Mouse (Mus musculus) midbrain, postnatal 0 days (tissue): ENCODE results near the gene Ehd4. TPM values are rescaled to one million over a fixed set of nuclear protein-coding genes. Genes with fewer than 3 reads are reported as not detected.

Experiments used
- ATAC-seq: fragments of 200-750 bp; cut with Nextera tagmentation; 2 replicates; pipeline ENCODE4 v1.8.0; 2017; ENCODE audit warnings: moderate number of reproducible peaks, mild to moderate bottlenecking, moderate TSS enrichment, moderate library complexity; ENCODE audit not compliant: low FRiP score
- DNase-seq: peaks from one replicate; pipeline ENCODE4 v3.0.0-alpha.2; 2015; ENCODE audit warnings: low spot score
- H3K27ac ChIP-seq: fragments of 300-500 bp; sonication (generic); 2 replicates; pipeline ENCODE4 v1.5.1; 2014; ENCODE audit warnings: low read depth, mild to moderate bottlenecking, low read length, mixed read lengths
- H3K27me3 ChIP-seq: fragments of 300-500 bp; sonication (generic); 2 replicates; pipeline ENCODE4 v1.6.1; 2014; ENCODE audit warnings: low read length, control low read depth, mixed read lengths; ENCODE audit not compliant: insufficient read depth
- H3K36me3 ChIP-seq: fragments of 300-500 bp; sonication (generic); 2 replicates; pipeline ENCODE4 v1.6.1; 2014; ENCODE audit warnings: low read length, control low read depth, mixed read lengths; ENCODE audit not compliant: insufficient read depth
- H3K4me1 ChIP-seq: fragments of 300-500 bp; sonication (generic); 2 replicates; pipeline ENCODE4 v1.6.1; 2014; ENCODE audit warnings: mild to moderate bottlenecking, control low read depth, antibody characterized with exemption, low read length, mixed read lengths; ENCODE audit not compliant: insufficient read depth
- H3K4me2 ChIP-seq: fragments of 300-500 bp; sonication (generic); 2 replicates; pipeline ENCODE4 v1.6.1; 2014; ENCODE audit warnings: low read depth, mild to moderate bottlenecking, low read length, mixed read lengths; ENCODE audit not compliant: poor library complexity, severe bottlenecking
- H3K4me3 ChIP-seq: fragments of 300-500 bp; sonication (generic); 2 replicates; pipeline ENCODE4 v1.5.1; 2014; ENCODE audit warnings: low read depth, mild to moderate bottlenecking, low read length, moderate library complexity
- H3K9ac ChIP-seq: fragments of 300-500 bp; sonication (generic); replicated peaks from 2 replicates; pipeline ENCODE4 v1.6.1; 2014; ENCODE audit warnings: mild to moderate bottlenecking, low read length, moderate library complexity, mixed read lengths; ENCODE audit not compliant: poor library complexity, severe bottlenecking
- H3K9me3 ChIP-seq: fragments of 300-500 bp; sonication (generic); 2 replicates; pipeline ENCODE4 v1.6.1; 2016; ENCODE audit warnings: low read length, control low read depth
- CTCF ChIP-seq: IDR thresholded peaks from 2 replicates; pipeline ENCODE4 v1.5.1; 2016; ENCODE audit warnings: antibody characterized with exemption, mild to moderate bottlenecking
- WGBS: fragments of 180-500 bp; shearing (Covaris S2); extraction: QIAGEN DNeasy Blood & Tissue Kit; methylation state at CpG from one replicate; pipeline ENCODE4 v1.1.7; 2014; 5-methylcytosine and 5-hydroxymethylcytosine counted together
- polyA plus RNA-seq: library from polyadenylated mRNA; unstranded; fragments of >200 nt; fragmentation: Nextera tagmentation; extraction: Ambion mirVana; gene quantifications from 2 replicates; pipeline ENCODE4 v1.2.1, GENCODE M21; 2015
- total RNA-seq: library from RNA; depleted of rRNA; stranded (reverse); fragments of >200 nt; gene quantifications from 2 replicates; pipeline ENCODE4 v1.2.3, GENCODE M21; 2014

The Ehd4 gene
- total and polyA plus RNA-seq, 2 experiments from 2014 or later = 9.5 to 16.2 TPM

DNA sequence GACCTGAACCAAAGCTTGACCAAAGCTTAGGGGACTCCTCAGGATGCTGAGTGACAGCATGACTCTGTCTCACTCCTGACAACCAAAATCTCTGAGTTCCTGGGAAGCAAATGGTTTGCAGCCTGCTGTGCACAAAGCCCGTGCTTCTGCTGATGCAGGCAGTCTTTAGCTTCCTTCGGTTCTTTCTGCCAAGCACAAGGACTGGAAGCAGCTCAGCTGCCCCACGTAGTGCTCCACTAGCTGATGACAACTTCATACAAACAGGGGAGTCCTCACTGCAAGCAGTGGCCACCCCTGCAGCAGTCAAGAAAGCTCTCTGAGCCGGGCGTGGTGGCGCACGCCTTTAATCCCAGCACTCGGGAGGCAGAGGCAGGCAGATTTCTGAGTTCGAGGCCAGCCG lies 11.1 kb upstream of the Ehd4 start:
- Histone ChIP-seq H3K9me3 (no peaks in the 10 kb centered on the region), H3K4me1 (no peaks in the 10 kb centered on the region), H3K4me2 (no peak overlapping the region), H3K36me3 (no peaks in the 10 kb centered on the region), H3K4me3 (no peak overlapping the region), H3K27ac (no peak overlapping the region), H3K9ac (no peak overlapping the region), H3K27me3 (no peaks in the 10 kb centered on the region)
- TF ChIP-seq CTCF = no peak
- 86% methylated on average over 10 of the region's 10 CpGs for WGBS
- ATAC-seq = no peak
- no peak for DNase-seq

DNA sequence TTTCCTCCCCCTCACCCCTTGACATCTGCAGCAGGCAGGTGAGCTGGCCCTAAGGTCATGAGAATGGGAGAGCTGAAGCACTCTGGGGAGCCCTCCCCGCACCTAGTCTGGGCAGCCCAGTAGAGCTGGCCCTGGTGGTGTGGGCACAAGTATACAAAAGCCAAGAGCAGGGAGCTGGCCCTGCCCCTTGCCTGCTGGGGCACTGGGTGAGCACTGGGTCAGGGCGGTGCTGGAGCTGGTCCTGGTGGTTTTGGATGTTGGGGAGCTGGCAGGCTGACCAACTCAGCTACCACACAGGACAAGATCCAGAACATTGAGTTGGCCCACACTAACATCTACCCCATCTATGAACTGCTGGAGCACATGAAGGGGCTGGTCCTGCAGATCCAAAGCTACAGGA lies 5.0 kb upstream of the Ehd4 start:
- Histone ChIP-seq H3K4me3 (no peak overlapping the region), H3K4me2 (no peak overlapping the region), H3K9me3 (no peaks in the 10 kb centered on the region), H3K36me3 (no peaks in the 10 kb centered on the region), H3K27ac (no peak overlapping the region), H3K27me3 (no peaks in the 10 kb centered on the region), H3K4me1 (no peaks in the 10 kb centered on the region), H3K9ac (no peak overlapping the region)
- DNase-seq (no peak), ATAC-seq (no peak)
- no peak for TF ChIP-seq CTCF
- WGBS = 83% methylated on average over 2 of the region's 2 CpGs

DNA sequence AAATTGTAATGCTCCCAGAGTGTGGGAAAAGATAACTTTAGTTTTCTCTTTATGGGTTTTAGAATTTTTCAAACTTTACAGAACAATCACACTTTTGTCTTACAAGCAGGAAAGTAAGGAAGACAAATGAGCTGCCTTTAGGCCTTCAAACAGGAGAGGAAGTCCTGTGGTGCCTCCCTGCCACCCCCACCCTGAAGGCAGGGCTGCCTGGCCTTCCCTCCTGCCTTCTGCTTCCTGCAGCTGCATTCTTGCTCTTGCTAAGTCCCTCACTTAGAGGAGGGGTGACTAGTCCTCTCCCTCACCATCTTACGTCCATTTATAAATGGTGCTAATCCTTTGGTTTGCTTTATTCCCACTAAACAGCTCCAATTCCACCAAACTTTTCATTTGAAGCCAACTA lies 4.4 kb upstream of the Ehd4 start:
- Histone ChIP-seq H3K9ac (no peak overlapping the region), H3K9me3 (no peaks in the 10 kb centered on the region), H3K36me3 (no peaks in the 10 kb centered on the region), H3K4me1 (0 out of 2 replicates have a peak, but pooled peaks cover 1% of the 10 kb centered on the region), H3K4me3 (no peak overlapping the region), H3K27me3 (no peaks in the 10 kb centered on the region), H3K4me2 (no peak overlapping the region), H3K27ac (no peak overlapping the region)
- WGBS = 19% methylated on average over 1 of the region's 1 CpGs
- TF ChIP-seq CTCF = no peak
- ATAC-seq = no peak
- no peak for DNase-seq

DNA sequence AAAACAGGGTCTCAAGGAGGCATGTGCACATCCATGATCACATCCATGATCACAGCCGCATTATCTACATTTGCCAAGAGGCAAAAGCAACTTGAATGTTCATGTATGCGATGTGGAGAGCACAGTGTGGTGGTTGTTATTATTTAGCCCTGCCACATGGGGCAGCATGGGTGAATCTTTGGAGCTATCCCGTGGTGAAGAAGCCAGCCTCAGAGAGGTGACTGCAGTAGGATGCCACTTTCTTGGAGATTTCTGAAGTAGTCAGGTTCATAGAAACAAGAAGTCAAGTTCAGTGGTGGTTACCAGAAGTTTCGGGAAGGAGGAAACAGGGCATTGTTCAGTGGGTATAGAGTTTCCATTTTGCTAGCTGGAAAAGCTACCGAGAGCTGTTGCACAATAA lies 3.6 kb upstream of the Ehd4 start:
- 51% methylated on average over 5 of the region's 5 CpGs for WGBS
- Histone ChIP-seq H3K27ac (no peak overlapping the region), H3K4me3 (no peak overlapping the region), H3K27me3 (no peaks in the 10 kb centered on the region), H3K36me3 (no peaks in the 10 kb centered on the region), H3K4me1 (0 out of 2 replicates have a peak, but pooled peaks cover 6% of the 10 kb centered on the region), H3K9ac (no peak overlapping the region), H3K9me3 (no peaks in the 10 kb centered on the region), H3K4me2 (no peak overlapping the region)
- ATAC-seq (no peak), DNase-seq (no peak)
- peak; percentile 31 for TF ChIP-seq CTCF

DNA sequence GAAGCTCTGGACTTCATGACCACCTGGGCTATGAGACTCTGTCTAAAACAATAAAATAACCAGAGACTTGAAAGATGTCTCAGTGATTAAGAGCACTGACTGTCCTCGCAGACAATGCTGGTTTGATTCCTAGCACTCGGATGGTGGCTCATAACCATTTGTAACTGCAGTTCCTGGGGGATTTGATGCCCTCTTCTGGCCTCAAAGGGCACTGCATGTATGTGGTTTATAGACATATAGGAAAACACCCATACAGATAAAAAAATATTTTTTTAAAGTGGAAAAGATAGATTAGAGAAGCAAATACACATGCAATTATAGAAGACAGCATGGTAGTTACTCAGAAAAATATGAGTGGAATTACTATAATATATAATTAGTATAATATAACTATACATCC lies 3.2 kb upstream of the Ehd4 start:
- H3K4me2 ChIP-seq = no peak overlapping the region
- H3K4me1 ChIP-seq = 0 out of 2 replicates have a peak, but pooled peaks cover 6% of the 10 kb centered on the region
- no peak overlapping the region for H3K4me3 ChIP-seq
- no peaks in the 10 kb centered on the region for H3K36me3 ChIP-seq
- H3K9ac ChIP-seq = no peak overlapping the region
- DNase-seq (no peak), ATAC-seq (no peak)
- no peaks in the 10 kb centered on the region for H3K9me3 ChIP-seq
- H3K27me3 ChIP-seq = no peaks in the 10 kb centered on the region
- H3K27ac ChIP-seq = no peak overlapping the region
- WGBS = 76% methylated on average over 2 of the region's 2 CpGs
- TF ChIP-seq CTCF = no peak; the same call in 1 of the 2 replicates

DNA sequence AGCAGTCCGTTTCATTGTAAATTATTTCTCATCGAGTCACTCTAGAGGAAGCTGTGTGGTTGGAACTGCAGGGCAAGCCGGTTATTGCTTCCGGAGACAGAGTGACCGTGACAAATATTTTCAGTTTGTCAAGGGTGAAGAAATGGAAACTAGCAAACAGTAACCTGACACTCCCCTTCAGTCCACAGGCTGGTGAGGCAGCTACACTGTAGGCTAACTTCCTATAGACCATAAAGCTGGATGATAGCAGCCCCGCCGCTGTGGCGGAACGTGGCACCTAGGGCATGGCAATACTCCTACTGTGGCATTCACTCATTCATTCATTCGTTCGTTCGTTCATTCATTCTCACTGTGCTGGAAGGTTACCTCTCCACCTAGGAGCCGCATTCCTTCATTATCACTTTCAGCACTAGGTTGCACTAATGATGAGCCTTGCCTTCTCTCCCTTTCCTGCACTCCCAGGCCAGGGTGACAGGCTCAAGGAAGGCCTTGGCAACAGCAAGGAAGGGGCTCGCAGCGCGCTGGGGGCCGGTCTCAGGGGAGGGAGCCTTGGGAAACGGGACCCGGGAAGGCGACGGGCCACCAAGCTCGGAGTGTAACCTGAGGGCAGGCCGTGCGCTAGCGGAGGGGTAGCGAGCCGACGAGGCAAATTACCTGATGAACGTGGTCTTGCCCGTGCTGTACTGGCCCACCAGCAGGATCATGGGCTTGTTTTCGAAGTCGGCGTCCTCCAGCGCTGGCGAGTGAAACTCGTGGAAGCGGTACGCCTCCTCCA lies 633 bp downstream of the Ehd4 start:
- ATAC-seq = peak; percentile 4; the same call in 1 of the 2 replicates
- peak overlapping the region; percentile 98 for H3K4me2 ChIP-seq
- TF ChIP-seq CTCF = no peak
- peak overlapping the region; percentile 56 for H3K9ac ChIP-seq
- 5% methylated on average over 38 of the region's 38 CpGs for WGBS
- DNase-seq = no peak
- no peak overlapping the region for H3K27ac ChIP-seq
- H3K4me3 ChIP-seq = peak overlapping the region; percentile 67
- no peaks in the 10 kb centered on the region for H3K9me3 ChIP-seq
- 0 out of 2 replicates have a peak, but pooled peaks cover 6% of the 10 kb centered on the region for H3K4me1 ChIP-seq
- no peaks in the 10 kb centered on the region for H3K36me3 ChIP-seq
- H3K27me3 ChIP-seq = no peaks in the 10 kb centered on the region
